In the genomic region with DNA sequence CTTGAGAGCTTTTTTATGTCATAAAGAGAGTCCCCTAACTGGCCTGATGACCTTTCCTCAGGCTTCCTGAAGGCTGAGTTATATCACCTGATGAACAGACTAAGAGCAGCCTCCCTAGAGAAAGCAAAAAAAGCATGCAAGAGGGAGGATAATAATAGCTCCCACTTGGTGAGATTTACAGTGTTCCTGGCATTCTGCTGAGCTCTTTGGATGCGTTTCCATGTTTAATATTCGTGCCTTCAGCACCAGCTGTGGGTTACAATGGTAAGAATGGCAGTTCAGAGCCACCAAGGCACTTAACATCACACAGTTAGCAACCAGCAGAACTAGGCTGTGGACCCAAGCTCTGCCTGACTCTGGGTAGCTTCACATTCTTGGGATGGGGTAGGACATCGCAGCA, we compare ENCODE assay signal across 19 mouse cellular contexts.
A peak's percentile ranks its signal among the peaks of the same experiment; 100 is the strongest.
DNase-seq lines count a peak whose midpoint lies in the region; ATAC-seq and TF ChIP-seq lines count a peak whose summit lies in the region.
"Had no signal": no experiment of that assay in that cellular context is flagged by ENCODE, and none has a peak within 500 bp of the region (broad histone marks: within the 10 kb centered on the region; RNA-seq: fewer than 3 reads in every experiment).

No protein-coding gene starts in this region.

- H3K4me3 ChIP-seq in forebrain, embryonic 15.5 days = no peak overlapping the region
- no peak overlapping the region for H3K4me3 ChIP-seq in forebrain, embryonic 16.5 days (replicated peaks; ENCODE audit: low read length)
- H3K4me3 ChIP-seq in layer of hippocampus, adult 2 months = no peak overlapping the region
- H3K4me3 ChIP-seq: embryonic facial prominence, embryonic 12.5 days; heart, embryonic 15.5 days; hindbrain, embryonic 13.5 days had no signal

- peaks cover 22% of the 10 kb centered on the region for H3K4me1 ChIP-seq in forebrain, embryonic 15.5 days
- H3K4me1 ChIP-seq in forebrain, embryonic 16.5 days (replicated peaks; ENCODE audit: control insufficient read depth, insufficient read depth, low read length) = peaks cover 16% of the 10 kb centered on the region
- H3K4me1 ChIP-seq: embryonic facial prominence, embryonic 12.5 days had no signal

- H3K27ac ChIP-seq in forebrain, embryonic 15.5 days (replicated peaks) = 0 out of 2 replicates have a peak overlapping the region, but pooled peaks have one; percentile 17
- no peak overlapping the region for H3K27ac ChIP-seq in forebrain, embryonic 16.5 days (ENCODE audit: low read length)
- H3K27ac ChIP-seq in layer of hippocampus, adult 2 months = peak overlapping the region; percentile 84
- H3K27ac ChIP-seq: embryonic facial prominence, embryonic 12.5 days; heart, embryonic 15.5 days; hindbrain, postnatal 0 days had no signal

- no peaks in the 10 kb centered on the region for H3K9me3 ChIP-seq in forebrain, embryonic 15.5 days
- peaks cover 4% of the 10 kb centered on the region; the same call in 1 of the 2 replicates for H3K9me3 ChIP-seq in forebrain, embryonic 16.5 days (ENCODE audit: control insufficient read depth, low read length)
- H3K9me3 ChIP-seq: embryonic facial prominence, embryonic 12.5 days; heart, embryonic 15.5 days; hindbrain, embryonic 13.5 days had no signal

- TF ChIP-seq CTCF in layer of hippocampus, adult 2 months (conservative IDR thresholded peaks at IDR 0.05) = no peak

- peak in 1 of 2 experiments; percentile 46 for DNase-seq in layer of hippocampus, adult 2 months (ENCODE audit: low spot score in 2 of 2)
- DNase-seq in layer of hippocampus, postnatal 36 days = no peak
- peak; percentile 72 for DNase-seq in brain, adult 2 months (ENCODE audit: low read depth, low spot score)
- DNase-seq in layer of hippocampus, adult 8-10 months (ENCODE audit: low spot score in 2 of 2) = peak; percentile 31 to 35
- DNase-seq in urinary bladder, postnatal 25 days (ENCODE audit: low spot score) = no peak
- DNase-seq in Muller cell, postnatal 12 days (ENCODE audit: inconsistent ontology term) = no peak
- DNase-seq: adrenal gland, postnatal 14 days; cerebellum, adult 2 months; cerebellum, postnatal 10 days; heart, postnatal 14 days had no signal

- no peaks in the 10 kb centered on the region for H3K27me3 ChIP-seq in forebrain, embryonic 15.5 days
- H3K27me3 ChIP-seq in forebrain, embryonic 16.5 days (replicated peaks; ENCODE audit: control insufficient read depth, insufficient read depth, low read length) = no peaks in the 10 kb centered on the region
- H3K27me3 ChIP-seq: embryonic facial prominence, embryonic 12.5 days; heart, embryonic 15.5 days had no signal

- ATAC-seq in forebrain, embryonic 15.5 days (replicated peaks) = no peak
- ATAC-seq in forebrain, embryonic 16.5 days = no peak
- ATAC-seq: activated CD4-positive, CD25-positive, alpha-beta regulatory T cell, adult 4 months; hindbrain, postnatal 0 days; Patski had no signal

- H3K9ac ChIP-seq in forebrain, embryonic 15.5 days (replicated peaks) = no peak overlapping the region
- H3K9ac ChIP-seq in forebrain, embryonic 16.5 days (replicated peaks; ENCODE audit: low read depth, low read length) = no peak overlapping the region
- H3K9ac ChIP-seq: embryonic facial prominence, embryonic 12.5 days; heart, embryonic 15.5 days; hindbrain, embryonic 13.5 days had no signal

- H3K36me3 ChIP-seq in forebrain, embryonic 15.5 days = no peaks in the 10 kb centered on the region
- H3K36me3 ChIP-seq in forebrain, embryonic 16.5 days (ENCODE audit: control insufficient read depth, insufficient read depth) = no peaks in the 10 kb centered on the region
- H3K36me3 ChIP-seq: embryonic facial prominence, embryonic 12.5 days; heart, embryonic 15.5 days; hindbrain, embryonic 13.5 days had no signal

- no peak overlapping the region for H3K4me2 ChIP-seq in forebrain, embryonic 15.5 days (replicated peaks)
- no peak overlapping the region for H3K4me2 ChIP-seq in forebrain, embryonic 16.5 days (ENCODE audit: low read length)
- H3K4me2 ChIP-seq: embryonic facial prominence, embryonic 12.5 days; heart, embryonic 11.5 days; heart, embryonic 15.5 days; hindbrain, embryonic 13.5 days had no signal

- 43% methylated on average over 3 of the region's 3 CpGs for WGBS in forebrain, embryonic 15.5 days
- WGBS in forebrain, embryonic 16.5 days = 46% methylated on average over 3 of the region's 3 CpGs

Comparison
In these comparisons a context has a peak if more than half of its experiments do, and no peak if none do; other contexts are left out.
1. DNase-seq: peak in brain, adult 2 months (single experiment) and layer of hippocampus, adult 8-10 months (2 of 2); none in layer of hippocampus, postnatal 36 days (0 of 2), urinary bladder, postnatal 25 days (single experiment) and Muller cell, postnatal 12 days (single experiment).